14 mouse cellular contexts compared by ENCODE assay signal in the genomic region with DNA sequence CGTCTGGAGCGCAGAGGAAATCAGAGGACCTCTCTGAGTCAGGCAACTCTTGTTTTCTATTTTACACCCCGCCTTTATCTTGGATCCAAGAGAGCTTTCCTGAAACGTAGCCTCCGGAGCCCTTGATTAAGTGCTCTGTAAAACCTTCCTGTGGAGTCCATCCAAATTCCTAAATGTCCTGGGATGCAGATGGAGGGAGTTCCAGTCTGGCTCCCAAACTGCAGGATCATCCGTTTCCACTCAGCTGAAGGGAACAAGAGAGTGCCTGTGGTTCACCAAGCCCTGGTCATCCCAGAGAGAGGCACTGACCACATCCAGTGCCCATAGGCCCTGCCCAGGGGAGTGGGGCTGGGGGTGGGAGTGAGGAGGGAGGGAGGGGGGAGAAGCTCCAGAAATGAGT. TPM values are rescaled to one million over a fixed set of nuclear protein-coding genes. Genes with fewer than 3 reads are reported as not detected.
DNase-seq lines count a peak whose midpoint lies in the region; ATAC-seq and TF ChIP-seq lines count a peak whose summit lies in the region.
"Had no signal": no experiment of that assay in that cellular context is flagged by ENCODE, and none has a peak within 500 bp of the region (broad histone marks: within the 10 kb centered on the region; RNA-seq: fewer than 3 reads in every experiment).

No protein-coding gene starts in this region.

- no peak overlapping the region for H3K27ac ChIP-seq in intestine, embryonic 15.5 days
- no peak overlapping the region for H3K27ac ChIP-seq in intestine, postnatal 0 days (ENCODE audit: low read depth, low read length)
- H3K27ac ChIP-seq in ES-Bruce4 (ENCODE audit: insufficient read depth, low read length), result peak overlapping the region; percentile 80; the same call in 1 of the 2 replicates
- peak overlapping the region; percentile 40; the same call in 1 of the 2 replicates for H3K27ac ChIP-seq in embryonic facial prominence, embryonic 14.5 days (replicated peaks; ENCODE audit: low read depth, low read length)
- no peak overlapping the region for H3K27ac ChIP-seq in liver, embryonic 12.5 days
- H3K27ac ChIP-seq: hindbrain, embryonic 12.5 days had no signal

- ATAC-seq in intestine, embryonic 15.5 days, result 0 out of 2 replicates have a peak, but pooled peaks have one; percentile 31
- ATAC-seq in intestine, postnatal 0 days, result no peak
- peak; percentile 59 for ATAC-seq in embryonic facial prominence, embryonic 14.5 days (ENCODE audit: low read depth)
- no peak for ATAC-seq in liver, embryonic 12.5 days
- ATAC-seq: midbrain, embryonic 16.5 days; Patski had no signal

- H3K4me1 ChIP-seq in intestine, embryonic 15.5 days (replicated peaks), result no peaks in the 10 kb centered on the region
- H3K4me1 ChIP-seq in intestine, postnatal 0 days (replicated peaks; ENCODE audit: control insufficient read depth, insufficient read depth, low read length), result no peaks in the 10 kb centered on the region
- peaks cover 14% of the 10 kb centered on the region for H3K4me1 ChIP-seq in ES-Bruce4 (ENCODE audit: control insufficient read depth, insufficient read depth, low read length)
- H3K4me1 ChIP-seq in embryonic facial prominence, embryonic 14.5 days (ENCODE audit: control insufficient read depth, insufficient read depth, low read length), result peaks cover 12% of the 10 kb centered on the region
- H3K4me1 ChIP-seq in liver, embryonic 12.5 days, result no peaks in the 10 kb centered on the region
- H3K4me1 ChIP-seq: hindbrain, embryonic 12.5 days had no signal

- no peaks in the 10 kb centered on the region for H3K9me3 ChIP-seq in intestine, embryonic 15.5 days
- no peaks in the 10 kb centered on the region for H3K9me3 ChIP-seq in intestine, postnatal 0 days (ENCODE audit: control insufficient read depth)
- H3K9me3 ChIP-seq in ES-Bruce4 (replicated peaks; ENCODE audit: control insufficient read depth, insufficient read depth, low read length, poor library complexity, severe bottlenecking), result no peaks in the 10 kb centered on the region
- no peaks in the 10 kb centered on the region for H3K9me3 ChIP-seq in embryonic facial prominence, embryonic 14.5 days (ENCODE audit: control insufficient read depth, low read length)
- H3K9me3 ChIP-seq in liver, embryonic 12.5 days (replicated peaks), result no peaks in the 10 kb centered on the region
- H3K9me3 ChIP-seq: hindbrain, embryonic 12.5 days had no signal

- no peak overlapping the region for H3K9ac ChIP-seq in intestine, embryonic 15.5 days
- H3K9ac ChIP-seq in intestine, postnatal 0 days (ENCODE audit: low read depth, low read length), result no peak overlapping the region
- no peak overlapping the region for H3K9ac ChIP-seq in ES-Bruce4 (ENCODE audit: low read depth, poor library complexity, severe bottlenecking)
- H3K9ac ChIP-seq in embryonic facial prominence, embryonic 14.5 days (ENCODE audit: low read depth, low read length), result no peak overlapping the region
- no peak overlapping the region for H3K9ac ChIP-seq in liver, embryonic 12.5 days
- H3K9ac ChIP-seq: hindbrain, embryonic 12.5 days had no signal

- no peaks in the 10 kb centered on the region for H3K27me3 ChIP-seq in intestine, embryonic 15.5 days (replicated peaks)
- H3K27me3 ChIP-seq in intestine, postnatal 0 days (replicated peaks; ENCODE audit: control insufficient read depth, insufficient read depth, low read length), result no peaks in the 10 kb centered on the region
- no peaks in the 10 kb centered on the region for H3K27me3 ChIP-seq in ES-Bruce4 (ENCODE audit: control insufficient read depth, insufficient read depth, low read length, poor library complexity, severe bottlenecking)
- no peaks in the 10 kb centered on the region for H3K27me3 ChIP-seq in embryonic facial prominence, embryonic 14.5 days (replicated peaks; ENCODE audit: control insufficient read depth, insufficient read depth, low read length)
- no peaks in the 10 kb centered on the region for H3K27me3 ChIP-seq in liver, embryonic 12.5 days (replicated peaks)
- H3K27me3 ChIP-seq: hindbrain, embryonic 12.5 days; Patski had no signal

- no peak for TF ChIP-seq EP300 in ES-Bruce4 (IDR thresholded peaks at IDR 0.05; ENCODE audit: insufficient read depth, low read depth, low read length)

- intact Hi-C loops in heart, postnatal 10 days (cut with DNase I), result no loop called here

- no peak for TF ChIP-seq CTCF in intestine, postnatal 0 days (IDR thresholded peaks at IDR 0.05; ENCODE audit: low read depth)
- no peak for TF ChIP-seq CTCF in ES-Bruce4 (IDR thresholded peaks at IDR 0.05; ENCODE audit: low read depth, low read length)

- no peaks in the 10 kb centered on the region for H3K36me3 ChIP-seq in intestine, embryonic 15.5 days
- peaks cover 24% of the 10 kb centered on the region; the same call in 1 of the 2 replicates for H3K36me3 ChIP-seq in intestine, postnatal 0 days (ENCODE audit: control insufficient read depth, insufficient read depth)
- H3K36me3 ChIP-seq in ES-Bruce4 (ENCODE audit: control insufficient read depth, insufficient read depth, low read length, poor library complexity, severe bottlenecking), result no peaks in the 10 kb centered on the region
- H3K36me3 ChIP-seq in embryonic facial prominence, embryonic 14.5 days (ENCODE audit: control insufficient read depth, insufficient read depth, low read length), result no peaks in the 10 kb centered on the region
- H3K36me3 ChIP-seq in liver, embryonic 12.5 days, result 0 out of 2 replicates have a peak, but pooled peaks cover 3% of the 10 kb centered on the region
- H3K36me3 ChIP-seq: hindbrain, embryonic 12.5 days had no signal

- H3K4me2 ChIP-seq in intestine, embryonic 15.5 days (replicated peaks), result no peak overlapping the region
- H3K4me2 ChIP-seq in intestine, postnatal 0 days (replicated peaks; ENCODE audit: low read depth), result no peak overlapping the region
- peak overlapping the region; percentile 11; the same call in 1 of the 2 replicates for H3K4me2 ChIP-seq in embryonic facial prominence, embryonic 14.5 days (ENCODE audit: low read depth, low read length)
- no peak overlapping the region for H3K4me2 ChIP-seq in liver, embryonic 12.5 days
- H3K4me2 ChIP-seq: hindbrain, embryonic 12.5 days had no signal

- DNase-seq in embryonic facial prominence, embryonic 14.5 days (ENCODE audit: low spot score), result peak; percentile 81
- DNase-seq in heart, postnatal 10 days, result peak; percentile 36 to 47
- DNase-seq in spleen, postnatal 14 days (ENCODE audit: low spot score in 2 of 2), result no peak
- no peak for DNase-seq in adrenal gland, postnatal 36 days
- DNase-seq: kidney, adult 9 months; right cerebral cortex, postnatal 4 days; thymus, postnatal 14 days had no signal

- no peak for TF ChIP-seq POLR2A in ES-Bruce4 (IDR thresholded peaks at IDR 0.05; ENCODE audit: insufficient read depth, low read length)

- 42% methylated on average over 6 of the region's 6 CpGs for WGBS in intestine, embryonic 15.5 days
- 48% methylated on average over 6 of the region's 6 CpGs for WGBS in intestine, postnatal 0 days
- 22% methylated on average over 6 of the region's 6 CpGs for WGBS in embryonic facial prominence, embryonic 14.5 days
- WGBS in liver, embryonic 12.5 days (ENCODE audit: insufficient replicate concordance), result 50% methylated on average over 6 of the region's 6 CpGs

- no peak overlapping the region for H3K4me3 ChIP-seq in intestine, embryonic 15.5 days (replicated peaks)
- H3K4me3 ChIP-seq in intestine, postnatal 0 days (ENCODE audit: low read depth, low read length), result no peak overlapping the region
- H3K4me3 ChIP-seq in ES-Bruce4 (ENCODE audit: low read depth, low read length), result no peak overlapping the region
- no peak overlapping the region for H3K4me3 ChIP-seq in embryonic facial prominence, embryonic 14.5 days (ENCODE audit: low read depth, low read length)
- H3K4me3 ChIP-seq in liver, embryonic 12.5 days, result no peak overlapping the region
- H3K4me3 ChIP-seq: hindbrain, embryonic 12.5 days had no signal

RNA-seq across cellular contexts. Expression of a gene that starts 24.4 kb away (rescaled TPM):
- polyA plus RNA-seq in intestine, embryonic 15.5 days (2015; fragmentation: Nextera tagmentation; extraction: Ambion mirVana), result 4.3 TPM in 2 replicates
- 5.8 and 7.0 TPM in 2 replicates for polyA plus RNA-seq in intestine, postnatal 0 days (2015; fragmentation: Nextera tagmentation; extraction: Ambion mirVana)
- 7.4 and 7.7 TPM in 2 replicates for polyA plus RNA-seq in ES-Bruce4 (2011; ENCODE audit: insufficient read depth, insufficient read length, low read depth, missing spikeins)
- 3.2 and 4.4 TPM in 2 replicates for polyA plus RNA-seq in embryonic facial prominence, embryonic 14.5 days (2014; fragmentation: Nextera tagmentation; extraction: Ambion mirVana)
- 1 to 10 TPM; 4.8 to 8.8 TPM for total RNA-seq in heart, postnatal 10 days (2021)
- 0.66 TPM in 2 replicates for polyA plus RNA-seq in liver, embryonic 12.5 days (2016; fragmentation: Nextera tagmentation; extraction: Ambion mirVana)
- total RNA-seq in adrenal gland, postnatal 36 days (2021), result under 1 TPM in 1 of 2 experiments, not detected in 1; 0.17 TPM

RNA-seq across cellular contexts. Expression of a gene that starts 39.1 kb away (rescaled TPM):
- polyA plus RNA-seq in intestine, embryonic 15.5 days (2015; fragmentation: Nextera tagmentation; extraction: Ambion mirVana), result 21.8 and 24.7 TPM in 2 replicates
- polyA plus RNA-seq in intestine, postnatal 0 days (2015; fragmentation: Nextera tagmentation; extraction: Ambion mirVana), result 60.6 and 65.0 TPM in 2 replicates
- polyA plus RNA-seq in ES-Bruce4 (2011; ENCODE audit: insufficient read depth, insufficient read length, low read depth, missing spikeins), result 36.6 and 40.5 TPM in 2 replicates
- polyA plus RNA-seq in embryonic facial prominence, embryonic 14.5 days (2014; fragmentation: Nextera tagmentation; extraction: Ambion mirVana), result 11.2 and 11.9 TPM in 2 replicates
- total RNA-seq in heart, postnatal 10 days (2021), result 10 to 100 TPM; 37.9 to 38.1 TPM
- 10.5 and 11.5 TPM in 2 replicates for polyA plus RNA-seq in liver, embryonic 12.5 days (2016; fragmentation: Nextera tagmentation; extraction: Ambion mirVana)
- 10 to 100 TPM; 59.7 to 85.9 TPM for total RNA-seq in adrenal gland, postnatal 36 days (2021)

RNA-seq across cellular contexts. Expression of a gene that starts 39.4 kb away (rescaled TPM):
- polyA plus RNA-seq in intestine, embryonic 15.5 days (2015; fragmentation: Nextera tagmentation; extraction: Ambion mirVana), result 46.7 and 49.6 TPM in 2 replicates
- polyA plus RNA-seq in intestine, postnatal 0 days (2015; fragmentation: Nextera tagmentation; extraction: Ambion mirVana), result 32.2 and 32.9 TPM in 2 replicates
- polyA plus RNA-seq in ES-Bruce4 (2011; ENCODE audit: insufficient read depth, insufficient read length, low read depth, missing spikeins), result 29.0 and 30.4 TPM in 2 replicates
- 67.5 and 69.8 TPM in 2 replicates for polyA plus RNA-seq in embryonic facial prominence, embryonic 14.5 days (2014; fragmentation: Nextera tagmentation; extraction: Ambion mirVana)
- 10 to 100 TPM; 22.7 to 25.3 TPM for total RNA-seq in heart, postnatal 10 days (2021)
- 27.4 and 28.4 TPM in 2 replicates for polyA plus RNA-seq in liver, embryonic 12.5 days (2016; fragmentation: Nextera tagmentation; extraction: Ambion mirVana)
- total RNA-seq in adrenal gland, postnatal 36 days (2021), result 10 to 100 TPM; 46.1 to 46.9 TPM

Comparison
In these comparisons a context has a peak if more than half of its experiments do, and no peak if none do; other contexts are left out.
1. ATAC-seq: peak in intestine, embryonic 15.5 days (single experiment) and embryonic facial prominence, embryonic 14.5 days (single experiment); none in intestine, postnatal 0 days (single experiment) and liver, embryonic 12.5 days (single experiment).
2. H3K27ac ChIP-seq: peak in ES-Bruce4 (single experiment) and embryonic facial prominence, embryonic 14.5 days (single experiment); none in intestine, embryonic 15.5 days (single experiment), intestine, postnatal 0 days (single experiment) and liver, embryonic 12.5 days (single experiment).
3. DNase-seq: peak in embryonic facial prominence, embryonic 14.5 days (single experiment) and heart, postnatal 10 days (2 of 2); none in spleen, postnatal 14 days (0 of 2) and adrenal gland, postnatal 36 days (0 of 2).